Mouse (Mus musculus) midbrain, postnatal 0 days (tissue): Measurements from ENCODE around the gene Otud7b. TPM values are rescaled to one million over a fixed set of nuclear protein-coding genes. Genes with fewer than 3 reads are reported as not detected.
"Not testable (repeated sequence)": the region's sequence is repeated elsewhere in the genome, so short reads cannot be mapped to it uniquely, and the experiment has no call there.

Experiments
- ATAC-seq: fragments of 200-750 bp; cut with Nextera tagmentation; 2 replicates; pipeline ENCODE4 v1.8.0; 2017; ENCODE audit warnings: moderate number of reproducible peaks, mild to moderate bottlenecking, moderate TSS enrichment, moderate library complexity; ENCODE audit not compliant: low FRiP score
- DNase-seq: peaks from one replicate; pipeline ENCODE4 v3.0.0-alpha.2; 2015; ENCODE audit warnings: low spot score
- H3K27ac ChIP-seq: fragments of 300-500 bp; sonication (generic); 2 replicates; pipeline ENCODE4 v1.5.1; 2014; ENCODE audit warnings: low read depth, mild to moderate bottlenecking, low read length, mixed read lengths
- H3K27me3 ChIP-seq: fragments of 300-500 bp; sonication (generic); 2 replicates; pipeline ENCODE4 v1.6.1; 2014; ENCODE audit warnings: low read length, control low read depth, mixed read lengths; ENCODE audit not compliant: insufficient read depth
- H3K36me3 ChIP-seq: fragments of 300-500 bp; sonication (generic); 2 replicates; pipeline ENCODE4 v1.6.1; 2014; ENCODE audit warnings: low read length, control low read depth, mixed read lengths; ENCODE audit not compliant: insufficient read depth
- H3K4me1 ChIP-seq: fragments of 300-500 bp; sonication (generic); 2 replicates; pipeline ENCODE4 v1.6.1; 2014; ENCODE audit warnings: mild to moderate bottlenecking, control low read depth, antibody characterized with exemption, low read length, mixed read lengths; ENCODE audit not compliant: insufficient read depth
- H3K4me2 ChIP-seq: fragments of 300-500 bp; sonication (generic); 2 replicates; pipeline ENCODE4 v1.6.1; 2014; ENCODE audit warnings: low read depth, mild to moderate bottlenecking, low read length, mixed read lengths; ENCODE audit not compliant: poor library complexity, severe bottlenecking
- H3K4me3 ChIP-seq: fragments of 300-500 bp; sonication (generic); 2 replicates; pipeline ENCODE4 v1.5.1; 2014; ENCODE audit warnings: low read depth, mild to moderate bottlenecking, low read length, moderate library complexity
- H3K9ac ChIP-seq: fragments of 300-500 bp; sonication (generic); replicated peaks from 2 replicates; pipeline ENCODE4 v1.6.1; 2014; ENCODE audit warnings: mild to moderate bottlenecking, low read length, moderate library complexity, mixed read lengths; ENCODE audit not compliant: poor library complexity, severe bottlenecking
- H3K9me3 ChIP-seq: fragments of 300-500 bp; sonication (generic); 2 replicates; pipeline ENCODE4 v1.6.1; 2016; ENCODE audit warnings: low read length, control low read depth
- CTCF ChIP-seq: IDR thresholded peaks from 2 replicates; pipeline ENCODE4 v1.5.1; 2016; ENCODE audit warnings: antibody characterized with exemption, mild to moderate bottlenecking
- WGBS: fragments of 180-500 bp; shearing (Covaris S2); extraction: QIAGEN DNeasy Blood & Tissue Kit; methylation state at CpG from one replicate; pipeline ENCODE4 v1.1.7; 2014; 5-methylcytosine and 5-hydroxymethylcytosine counted together
- polyA plus RNA-seq: library from polyadenylated mRNA; unstranded; fragments of >200 nt; fragmentation: Nextera tagmentation; extraction: Ambion mirVana; gene quantifications from 2 replicates; pipeline ENCODE4 v1.2.1, GENCODE M21; 2015
- total RNA-seq: library from RNA; depleted of rRNA; stranded (reverse); fragments of >200 nt; gene quantifications from 2 replicates; pipeline ENCODE4 v1.2.3, GENCODE M21; 2014

Otud7b gene
- total and polyA plus RNA-seq, 2 experiments from 2014 or later = 7.5 to 14.3 TPM

DNA sequence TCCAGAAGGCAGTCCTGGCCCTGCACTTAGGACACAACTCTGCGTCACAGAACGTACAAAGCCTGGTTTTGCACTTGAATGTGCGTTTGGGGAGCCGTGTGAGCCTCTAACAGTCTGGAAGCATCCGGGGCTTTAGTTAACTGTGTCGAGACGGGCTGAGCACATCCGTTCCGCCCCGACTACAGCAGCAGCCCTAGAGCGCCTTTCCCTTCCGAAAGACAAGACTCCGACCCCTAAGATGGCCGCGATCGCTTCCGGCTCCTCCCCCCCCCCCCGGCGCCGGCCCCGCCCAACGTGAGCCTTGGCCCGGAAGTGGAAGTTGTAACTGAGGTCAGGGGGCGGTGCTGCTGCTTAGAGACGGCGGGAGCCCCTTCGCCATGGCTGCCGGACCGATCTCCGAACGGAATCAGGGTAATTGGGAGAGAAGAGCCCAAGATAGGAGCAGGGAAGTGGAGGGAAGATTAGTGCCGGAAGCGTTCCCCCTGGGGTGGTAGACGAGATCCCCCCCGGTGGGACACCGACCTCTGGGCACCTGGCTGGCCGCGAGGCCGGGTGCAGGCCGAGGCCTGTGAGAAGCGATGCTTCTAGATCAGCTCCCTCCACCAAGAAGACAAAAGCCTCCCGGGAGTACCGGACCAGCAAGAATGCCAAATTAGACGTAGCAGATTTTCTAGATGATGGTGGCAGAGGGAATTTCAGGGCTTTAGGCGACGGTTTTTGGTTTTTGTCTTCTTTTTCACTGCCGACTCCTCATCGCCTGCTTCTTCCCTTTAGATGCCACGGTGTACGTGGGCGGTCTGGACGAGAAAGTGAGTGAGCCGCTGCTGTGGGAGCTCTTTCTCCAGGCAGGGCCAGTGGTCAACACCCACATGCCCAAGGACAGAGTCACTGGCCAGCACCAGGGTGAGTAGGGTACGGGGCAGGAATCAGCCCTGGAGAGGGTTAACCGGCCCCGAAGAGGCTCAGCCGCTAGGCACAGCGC, 68.2 kb downstream of the Otud7b start, which contains the start of gene Sf3b4:
TSS of gene Sf3b4 (plus strand) at position 136 of the 982 bp plus-strand sequence.
- Histone ChIP-seq H3K9me3 (no peaks in the 10 kb centered on the region), H3K9ac (peak within 1 kb of the TSS; percentile 71), H3K36me3 (peaks cover 7% of the 10 kb centered on the region; the same call in 1 of the 2 replicates), H3K4me1 (no peaks in the 10 kb centered on the region), H3K27me3 (no peaks in the 10 kb centered on the region), H3K4me2 (peak within 1 kb of the TSS; percentile 94), H3K27ac (peak within 1 kb of the TSS; percentile 94), H3K4me3 (peak within 1 kb of the TSS; percentile 92)
- ATAC-seq (peak; percentile 95), DNase-seq (peak; percentile 96)
- no peak for TF ChIP-seq CTCF
- WGBS = under 1% methylated on average over 58 of the region's 58 CpGs

DNA sequence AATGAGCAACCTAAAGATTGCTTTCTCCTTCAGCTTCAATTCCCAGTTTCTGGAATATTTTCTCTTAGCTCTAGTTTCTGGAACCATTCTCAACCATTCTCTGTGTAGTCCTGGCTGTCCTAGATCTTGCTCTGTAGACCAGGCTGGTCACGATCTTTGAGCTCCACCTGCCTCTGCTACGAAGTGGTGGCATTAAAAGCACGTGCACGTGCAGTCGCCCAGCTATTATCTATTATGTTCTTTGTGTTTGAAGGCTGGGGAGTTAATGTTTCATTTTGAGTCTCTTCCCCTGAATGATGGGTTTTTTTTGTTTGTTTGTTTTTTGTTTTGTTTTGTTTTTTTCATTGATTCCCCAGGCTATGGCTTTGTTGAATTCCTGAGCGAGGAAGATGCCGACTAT, 68.9 kb downstream of the Otud7b start:
- TF ChIP-seq CTCF = no peak
- H3K9ac ChIP-seq = peak overlapping the region; percentile 71
- H3K36me3 ChIP-seq = peaks cover 5% of the 10 kb centered on the region; the same call in 1 of the 2 replicates
- H3K4me3 ChIP-seq = peak overlapping the region; percentile 92
- H3K4me2 ChIP-seq = peak overlapping the region; percentile 94
- H3K27ac ChIP-seq = no peak overlapping the region; the same call in 1 of the 2 replicates
- WGBS = 37% methylated on average over 7 of the region's 7 CpGs
- DNase-seq (no peak), ATAC-seq (no peak)
- H3K9me3 ChIP-seq = no peaks in the 10 kb centered on the region
- no peaks in the 10 kb centered on the region for H3K27me3 ChIP-seq
- no peaks in the 10 kb centered on the region for H3K4me1 ChIP-seq

GRCm38 (mm10) chr3:96174042-96174441, 69.7 kb downstream of the Otud7b start:
- not testable (repeated sequence) for H3K4me3 ChIP-seq, H3K27me3 ChIP-seq, DNase-seq, H3K4me2 ChIP-seq, H3K4me1 ChIP-seq, H3K9me3 ChIP-seq, ATAC-seq, H3K27ac ChIP-seq, H3K36me3 ChIP-seq, H3K9ac ChIP-seq
- WGBS = 89% methylated on average over 4 of the region's 4 CpGs

- H3K27ac ChIP-seq = no peak overlapping the region
- no peak overlapping the region for H3K4me2 ChIP-seq
- H3K4me3 ChIP-seq = no peak overlapping the region
- DNase-seq (no peak), ATAC-seq (no peak)
- no peak overlapping the region for H3K9ac ChIP-seq
- WGBS = 94% methylated on average over 6 of the region's 6 CpGs
- no peaks in the 10 kb centered on the region for H3K4me1 ChIP-seq
- no peak for TF ChIP-seq CTCF
- no peaks in the 10 kb centered on the region for H3K27me3 ChIP-seq
- H3K9me3 ChIP-seq = no peaks in the 10 kb centered on the region
- peaks cover 4% of the 10 kb centered on the region; the same call in 1 of the 2 replicates for H3K36me3 ChIP-seq
These were observed 70.9 kb downstream of the Otud7b start for GRCm38 (mm10) chr3:96175251-96175650.

GRCm38 (mm10) chr3:96178427-96178826, 74.1 kb downstream of the Otud7b start:
- DNase-seq (no peak), ATAC-seq (no peak)
- peaks cover 7% of the 10 kb centered on the region; the same call in 1 of the 2 replicates for H3K4me1 ChIP-seq
- TF ChIP-seq CTCF = no peak
- no peak overlapping the region for H3K9ac ChIP-seq
- 89% methylated on average over 4 of the region's 4 CpGs for WGBS
- H3K36me3 ChIP-seq = peaks cover 4% of the 10 kb centered on the region; the same call in 1 of the 2 replicates
- no peak overlapping the region for H3K4me3 ChIP-seq
- no peak overlapping the region for H3K4me2 ChIP-seq
- H3K27me3 ChIP-seq = no peaks in the 10 kb centered on the region
- no peak overlapping the region for H3K27ac ChIP-seq
- no peaks in the 10 kb centered on the region for H3K9me3 ChIP-seq

DNA sequence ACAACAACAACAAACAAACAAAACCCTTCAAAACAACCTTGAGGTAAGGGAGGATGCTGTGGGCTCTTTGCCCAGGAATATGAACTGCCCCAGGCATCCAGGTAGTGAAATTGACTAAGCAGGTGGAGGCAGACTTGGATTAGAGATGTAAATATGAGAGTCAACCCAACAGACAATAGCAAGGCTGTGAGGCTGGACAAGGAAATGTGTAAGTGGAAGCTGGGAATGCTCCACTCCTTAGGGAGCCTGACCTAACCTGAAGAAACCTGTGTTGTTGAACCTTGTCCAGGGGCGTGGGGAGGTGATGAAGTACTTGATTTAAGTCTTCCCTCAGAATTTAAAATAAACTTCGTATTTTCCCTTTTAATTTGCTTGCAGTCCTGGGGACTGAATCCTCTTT, 74.6 kb downstream of the Otud7b start:
- Histone ChIP-seq H3K27ac (no peak overlapping the region), H3K4me1 (peaks cover 8% of the 10 kb centered on the region; the same call in 1 of the 2 replicates), H3K4me3 (no peak overlapping the region), H3K36me3 (peaks cover 4% of the 10 kb centered on the region; the same call in 1 of the 2 replicates), H3K4me2 (no peak overlapping the region), H3K9me3 (no peaks in the 10 kb centered on the region), H3K27me3 (no peaks in the 10 kb centered on the region), H3K9ac (no peak overlapping the region)
- DNase-seq (no peak), ATAC-seq (no peak)
- TF ChIP-seq CTCF = no peak
- 87% methylated on average over 2 of the region's 2 CpGs for WGBS
